Mouse (Mus musculus): Measurements from ENCODE around the gene Tysnd1. TPM values are rescaled to one million over a fixed set of nuclear protein-coding genes. Genes with fewer than 3 reads are reported as not detected.
A peak's percentile ranks its signal among the peaks of the same experiment; 100 is the strongest.

Tysnd1 gene
- total RNA-seq (2021): 10 to 100 TPM; 23.8 to 25.8 TPM
- long read RNA-seq, experiment 1, transcript Tysnd1-201 (4 exons, 2,286 nt): major isoform, 75 of 81 reads
- long read RNA-seq, experiment 1, partial matches to known transcripts: 1 of 81 reads
- long read RNA-seq, experiment 1, other reads (novel, unspliced or antisense): 2 of 81 reads
- long read RNA-seq, experiment 2, transcript Tysnd1-201 (4 exons, 2,286 nt): major isoform, 33 of 36 reads
- long read RNA-seq, experiment 2, partial matches to known transcripts: 1 of 36 reads
- long read RNA-seq, experiment 2, other reads (novel, unspliced or antisense): 1 of 36 reads

GRCm38 (mm10) chr10:61694870-61695670 lies at the start of gene Tysnd1:
Gene Tysnd1, plus strand, starts transcription at chr10:61695514.
- peak; percentile 97 to 98 for DNase-seq

DNA sequence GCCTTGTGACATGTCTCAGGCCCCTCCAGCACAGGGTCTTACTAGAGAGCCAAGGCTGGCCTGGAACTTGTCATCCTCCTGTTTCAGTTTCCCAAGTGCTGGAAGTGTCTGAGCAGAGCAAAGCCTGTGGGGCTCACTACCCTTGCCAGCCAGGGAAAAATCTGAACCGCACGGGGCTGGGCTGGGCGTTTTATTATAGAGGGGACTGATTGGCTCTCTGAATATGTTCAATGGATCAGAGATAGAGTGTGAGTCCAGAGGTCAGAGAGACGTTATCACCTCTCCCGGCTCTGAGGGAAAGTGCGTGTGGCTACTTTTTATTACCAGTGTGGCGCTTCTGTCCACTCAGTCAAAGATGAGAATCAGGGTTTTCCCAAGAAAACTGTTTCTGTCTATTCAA lies 48.8 kb upstream of the Tysnd1 start:
- DNase-seq: no peak

- DNase-seq: peak; percentile 88 to 92
Measured at GRCm38 (mm10) chr10:61647790-61648736, 47.3 kb upstream of the Tysnd1 start, which contains the start of gene Ppa1. Gene Ppa1, plus strand, starts transcription at chr10:61648552.

DNA sequence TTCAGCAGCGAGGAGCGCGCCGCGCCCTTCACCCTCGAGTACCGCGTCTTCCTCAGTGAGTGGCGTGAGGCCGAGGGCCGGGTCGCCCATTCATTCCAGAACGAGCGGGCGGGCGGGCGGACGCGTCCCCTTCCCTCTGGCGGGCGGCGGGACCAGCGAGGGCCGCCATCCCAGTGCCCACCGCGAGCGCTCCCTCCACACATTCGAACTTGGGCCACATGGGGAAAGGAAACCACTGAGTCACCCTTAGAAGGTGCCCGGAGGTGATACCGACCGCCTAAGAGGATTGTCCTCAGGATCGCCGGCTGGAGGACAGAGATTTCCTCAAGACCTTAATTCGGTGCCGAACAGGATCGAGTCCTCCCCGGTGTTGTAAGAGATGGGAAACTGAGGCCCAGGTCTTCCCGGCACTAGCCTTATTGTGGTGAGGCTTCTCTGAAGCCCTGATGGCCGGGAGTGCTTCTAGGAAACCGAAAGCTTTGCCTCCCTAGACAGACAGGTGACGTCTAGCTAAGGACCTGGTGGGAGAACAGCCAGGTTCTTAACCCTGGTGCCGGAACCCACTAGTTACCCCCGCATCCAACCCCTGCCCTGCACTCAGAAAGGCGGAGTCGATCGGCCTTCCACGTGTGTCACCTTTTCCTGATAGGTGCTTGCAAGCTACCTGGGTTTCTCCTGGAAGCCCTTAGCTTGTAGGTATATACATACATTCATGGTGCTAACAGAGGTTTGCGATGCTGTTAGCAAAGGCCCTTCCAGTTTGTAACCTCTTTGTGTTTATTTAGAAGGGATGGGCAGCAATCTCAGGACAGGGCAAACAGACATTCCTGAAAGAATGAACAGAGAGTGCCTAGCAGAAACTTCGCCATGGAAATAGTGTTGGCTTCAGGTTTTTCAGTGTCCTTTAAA lies 46.3 kb upstream of the Tysnd1 start:
- no peak for DNase-seq

- DNase-seq: no peak
Measured at GRCm38 (mm10) chr10:61654105-61654504, 41.2 kb upstream of the Tysnd1 start.

DNA sequence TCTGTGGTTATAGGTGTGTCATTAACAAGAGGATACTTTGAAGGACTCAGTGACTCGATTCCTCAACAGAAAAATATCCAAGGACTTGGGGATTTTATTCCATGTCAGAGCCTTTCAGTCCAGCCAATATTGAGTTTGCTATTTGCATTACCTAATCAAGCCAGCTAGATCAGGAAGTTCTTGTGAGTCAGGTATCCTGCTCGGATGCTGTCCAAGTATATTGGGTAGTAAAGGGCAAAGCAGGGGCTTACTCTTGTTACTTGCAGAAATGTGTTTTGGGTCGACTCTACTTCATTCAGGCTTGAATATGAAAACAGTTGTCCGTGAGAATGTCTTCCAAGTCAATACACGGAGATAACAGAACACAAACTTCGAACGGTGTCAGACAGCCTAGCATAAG lies 40.6 kb upstream of the Tysnd1 start:
- DNase-seq: peak in 1 of 2 experiments; percentile 22

DNA sequence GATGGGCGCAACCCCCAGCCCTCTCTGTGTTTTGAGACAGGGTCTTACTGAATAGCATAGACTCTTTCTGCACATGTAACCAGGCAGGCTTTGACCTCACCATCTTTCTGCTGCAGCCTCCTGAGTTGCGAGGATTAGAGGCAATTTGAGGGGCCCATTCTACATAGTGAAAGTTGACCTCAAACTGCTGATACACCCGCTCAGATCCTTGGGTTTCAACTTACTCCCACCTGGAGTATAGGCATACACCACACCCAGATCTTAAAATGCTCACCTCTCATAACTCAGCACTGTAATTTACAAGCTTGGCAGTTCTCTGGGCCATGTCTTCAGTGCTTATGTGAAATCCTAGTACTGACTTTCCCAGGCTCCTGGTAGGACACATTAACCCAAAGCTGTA lies 40.1 kb upstream of the Tysnd1 start:
- DNase-seq: no peak

DNA sequence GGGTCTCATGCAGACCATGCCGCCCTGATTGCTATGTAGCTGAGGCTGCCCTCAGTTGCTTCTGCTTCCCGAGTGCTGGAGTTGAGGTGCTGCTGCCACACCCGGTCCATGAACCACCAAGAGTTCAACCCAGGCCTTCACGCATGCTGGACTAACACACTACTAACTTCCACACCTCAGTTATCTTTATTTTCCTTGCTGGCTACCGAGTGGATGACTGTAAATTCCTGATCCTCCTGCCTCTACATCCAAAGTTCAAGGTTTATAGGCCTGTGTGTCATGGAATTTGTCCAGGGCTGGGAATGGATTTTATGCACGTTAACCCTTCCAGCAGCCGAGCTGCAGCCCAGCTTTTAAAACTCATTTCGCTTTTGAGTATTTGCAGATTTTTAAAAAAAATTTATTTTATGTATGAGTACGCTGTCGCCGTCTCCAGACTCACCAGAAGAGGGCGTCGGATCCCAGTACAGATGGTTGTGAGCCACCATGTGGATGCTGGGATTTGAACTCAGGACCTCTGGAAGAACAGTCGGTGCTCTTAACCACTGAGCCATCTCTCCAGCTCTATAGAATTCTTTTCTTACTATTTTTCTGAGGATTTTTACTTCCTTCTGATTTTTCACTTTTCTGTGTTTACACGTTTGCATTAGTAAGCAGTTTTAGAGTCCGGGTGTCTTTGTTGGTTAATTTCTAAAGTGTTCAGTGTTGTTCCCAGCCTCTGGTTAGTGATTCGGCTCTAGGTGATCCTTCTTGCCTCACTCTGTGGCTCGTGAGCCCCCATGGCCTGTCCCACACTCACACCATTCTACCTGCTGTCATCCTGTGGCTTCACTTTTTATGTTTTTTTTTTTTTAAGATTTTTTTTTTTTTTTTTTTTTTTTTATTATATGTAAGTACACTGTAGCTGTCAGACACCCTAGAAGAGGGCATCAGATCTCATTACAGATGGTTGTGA lies 38.1 kb upstream of the Tysnd1 start:
- no peak for DNase-seq

DNA sequence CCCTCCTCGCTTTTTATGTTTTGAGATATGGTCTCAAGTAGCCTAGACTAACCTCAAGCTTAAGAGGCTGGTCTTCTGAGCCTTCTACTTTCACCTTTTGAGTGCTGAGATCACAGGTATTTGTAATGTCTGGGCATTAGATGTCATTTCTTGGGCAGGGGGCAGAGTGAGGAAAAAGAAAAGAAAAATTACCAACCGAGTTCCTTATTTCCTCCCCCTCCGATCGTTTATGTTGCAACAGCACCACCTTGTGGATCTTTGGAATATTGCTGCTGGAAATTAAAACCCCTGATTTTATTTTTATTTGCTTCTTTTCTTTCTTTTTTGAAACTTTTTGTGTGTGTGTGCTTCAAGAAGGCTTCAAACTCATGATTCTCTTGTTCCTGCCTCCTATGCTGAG lies 37.3 kb upstream of the Tysnd1 start:
- peak in 1 of 2 experiments; percentile 73 for DNase-seq

DNA sequence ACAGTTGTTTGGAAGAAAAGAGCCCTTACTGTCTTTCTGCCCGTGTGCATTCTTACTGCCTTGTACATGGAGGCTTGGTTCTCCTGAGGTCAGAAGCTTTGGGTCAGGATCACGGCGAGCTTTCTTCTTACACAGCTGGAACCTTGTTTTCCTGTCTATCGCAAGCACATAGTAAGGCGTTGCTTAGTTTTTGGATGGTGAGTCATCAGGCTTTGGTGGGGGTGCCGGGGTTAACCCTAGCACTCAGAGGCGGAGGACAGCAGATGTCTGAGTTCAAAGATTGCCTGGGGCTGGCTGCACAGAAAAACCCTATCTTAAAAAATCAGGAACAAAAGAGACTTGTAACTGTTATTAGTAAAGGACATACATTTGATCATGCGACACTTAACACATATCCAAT lies 33.4 kb upstream of the Tysnd1 start:
- peak; percentile 45 to 46 for DNase-seq

GRCm38 (mm10) chr10:61662391-61662988 lies 32.8 kb upstream of the Tysnd1 start:
- DNase-seq: no peak

DNA sequence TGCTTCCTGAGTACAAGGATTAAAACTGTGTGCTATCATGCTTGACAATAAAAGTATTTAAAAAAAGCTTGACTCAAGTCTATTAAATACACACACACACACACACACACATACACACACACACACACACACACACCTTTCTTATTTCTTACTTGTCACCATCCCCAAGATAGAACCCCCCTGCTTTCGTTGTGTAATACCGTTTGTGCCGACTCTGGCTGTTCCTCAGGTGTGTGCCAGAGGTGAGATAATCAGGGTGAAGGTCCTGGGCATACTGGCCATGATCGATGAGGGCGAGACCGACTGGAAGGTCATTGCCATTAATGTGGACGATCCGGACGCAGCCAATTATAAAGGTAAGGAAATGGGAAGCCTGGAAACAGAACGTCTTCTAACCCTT lies 30.2 kb upstream of the Tysnd1 start:
- no peak for DNase-seq

- DNase-seq: no peak
Measured at GRCm38 (mm10) chr10:61665651-61666050, 29.7 kb upstream of the Tysnd1 start.

- DNase-seq: no peak
Measured at GRCm38 (mm10) chr10:61669289-61669688, 26.0 kb upstream of the Tysnd1 start.

DNA sequence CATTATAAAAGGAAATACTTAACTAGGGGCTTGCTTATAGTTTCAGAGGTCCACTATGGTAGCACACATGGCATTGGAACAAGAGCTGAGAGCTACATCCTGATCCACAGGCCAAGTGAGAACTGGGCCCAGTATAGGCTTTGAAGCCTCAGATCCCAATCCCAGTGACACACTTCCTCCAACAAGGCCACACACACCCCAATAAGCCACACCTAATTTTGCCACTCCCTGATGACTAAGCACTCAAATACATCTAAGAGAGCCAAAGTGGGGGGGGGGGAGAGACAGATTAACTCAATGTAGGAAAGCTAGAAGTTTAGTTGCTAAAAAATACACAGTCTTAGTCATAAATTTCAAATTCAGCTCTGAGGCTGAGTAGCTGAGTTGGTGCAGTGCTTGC lies 25.4 kb upstream of the Tysnd1 start:
- no peak for DNase-seq

GRCm38 (mm10) chr10:61670758-61671157 lies 24.6 kb upstream of the Tysnd1 start:
- no peak for DNase-seq

GRCm38 (mm10) chr10:61675935-61676334 lies 19.4 kb upstream of the Tysnd1 start:
- DNase-seq: no peak

GRCm38 (mm10) chr10:61679545-61679944 lies 15.8 kb upstream of the Tysnd1 start:
- DNase-seq: peak in 1 of 2 experiments; percentile 36
